Mouse (Mus musculus) MN1 (cell line): ENCODE measurements around the gene Anpep.

ENCODE experiments used
- DNase-seq: peaks from one replicate; pipeline ENCODE4 v3.0.0-alpha.2; 2016; ENCODE audit warnings: low spot score

Anpep gene

GRCm38 (mm10) chr7:79866294-79867000 lies 5.6 kb upstream of the Anpep start:
- no peak for DNase-seq

- no peak for DNase-seq
These were observed 935 bp upstream of the Anpep start for GRCm38 (mm10) chr7:79861794-79862193.

- DNase-seq, result peak; percentile 18
These were observed 1.8 kb downstream of the Anpep start for GRCm38 (mm10) chr7:79858956-79859630.

GRCm38 (mm10) chr7:79858202-79858934 lies 2.5 kb downstream of the Anpep start:
- no peak for DNase-seq

- no peak for DNase-seq
These were observed 4.6 kb downstream of the Anpep start for GRCm38 (mm10) chr7:79856305-79856704.

DNA sequence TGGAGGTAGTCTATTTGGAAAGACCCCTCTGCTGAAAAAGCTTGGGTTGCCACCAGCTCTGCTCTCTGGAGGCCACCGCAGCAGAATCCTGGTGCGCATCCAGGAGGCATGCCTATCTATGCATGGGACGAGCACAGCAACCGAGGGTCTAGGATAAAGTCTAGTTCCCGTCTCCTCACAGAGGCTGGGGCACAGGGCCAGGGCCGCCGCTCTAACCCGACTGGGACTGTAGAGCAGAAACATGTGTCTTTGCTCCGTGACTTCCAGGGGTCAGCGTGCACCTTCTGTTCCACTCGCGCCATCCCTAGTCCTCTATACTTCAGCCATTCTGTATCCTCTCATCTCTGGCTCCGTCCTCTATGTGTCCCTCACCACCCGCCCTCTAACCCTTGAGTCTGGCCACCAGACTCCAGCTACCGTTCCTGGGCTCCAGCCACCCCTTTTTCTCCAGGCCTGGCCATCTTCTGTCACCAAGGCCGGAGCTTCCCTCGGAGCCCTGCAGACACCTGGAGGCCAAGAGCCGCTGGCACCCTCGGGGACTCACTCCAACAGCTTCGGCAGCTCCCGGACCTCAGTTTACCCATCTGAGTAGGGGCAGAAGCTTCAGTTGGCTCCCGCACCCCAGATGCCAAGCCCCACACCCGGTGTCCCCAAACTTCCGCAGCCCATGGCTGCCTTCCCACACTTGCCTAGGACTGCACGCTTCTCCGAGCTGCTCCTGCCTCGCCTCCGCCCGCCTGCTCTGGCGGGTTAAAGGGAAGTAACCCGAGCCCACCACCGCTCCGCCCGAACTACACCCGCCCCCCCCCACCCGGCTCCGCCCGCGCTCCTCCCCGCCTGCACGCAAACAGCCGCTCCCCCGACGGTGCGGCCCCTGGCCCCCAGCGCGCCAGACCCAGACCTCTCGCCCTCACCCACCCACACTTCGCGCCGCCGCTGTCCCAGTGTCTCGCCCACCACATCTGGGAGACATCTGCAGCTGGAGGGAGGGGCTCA lies 13.1 kb downstream of the Anpep start:
- no peak for DNase-seq

- DNase-seq, result no peak
These were observed 14.5 kb downstream of the Anpep start for GRCm38 (mm10) chr7:79846342-79846741.

GRCm38 (mm10) chr7:79844090-79844802 lies 16.6 kb downstream of the Anpep start:
- DNase-seq, result no peak

DNA sequence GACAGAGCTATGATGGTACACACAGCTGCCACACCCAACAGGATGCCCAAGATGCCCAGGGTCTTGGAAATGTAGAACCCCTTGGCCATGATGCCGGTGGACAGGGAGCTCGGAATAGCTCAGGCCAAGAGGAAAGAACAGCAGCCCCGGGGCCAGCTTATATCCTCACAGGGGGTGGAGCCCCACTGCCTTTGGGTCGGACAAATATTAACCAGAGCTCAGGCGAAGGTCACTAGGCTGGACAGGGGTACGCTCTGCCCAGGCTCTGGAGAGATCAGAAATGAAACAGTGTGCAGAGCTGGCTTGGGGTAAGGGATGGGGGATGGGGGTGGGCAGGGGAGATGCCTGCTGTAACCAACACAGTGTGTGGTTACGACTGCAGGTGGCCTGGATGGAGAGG lies 18.7 kb downstream of the Anpep start:
- DNase-seq, result no peak

DNA sequence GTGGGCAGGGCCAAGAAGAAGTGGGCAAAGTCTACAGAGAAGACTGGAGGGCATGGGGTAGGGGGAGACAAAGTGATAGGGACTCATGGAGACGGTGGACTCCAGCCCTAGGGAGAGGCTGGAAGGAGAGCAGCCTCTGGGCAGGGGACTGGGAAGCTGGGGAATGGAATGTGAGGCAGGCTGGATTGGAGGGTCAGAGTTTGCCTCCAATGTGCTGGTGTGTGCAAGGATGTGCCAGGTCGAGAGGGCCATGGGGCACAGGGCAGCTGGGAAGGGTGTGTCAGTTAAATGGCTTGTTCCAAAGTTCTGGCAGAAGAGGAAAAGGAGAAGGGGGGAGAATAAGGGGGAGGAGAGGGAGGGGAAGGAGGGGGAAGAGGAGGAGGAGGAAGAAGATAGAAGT lies 23.6 kb downstream of the Anpep start:
- DNase-seq, result no peak

DNA sequence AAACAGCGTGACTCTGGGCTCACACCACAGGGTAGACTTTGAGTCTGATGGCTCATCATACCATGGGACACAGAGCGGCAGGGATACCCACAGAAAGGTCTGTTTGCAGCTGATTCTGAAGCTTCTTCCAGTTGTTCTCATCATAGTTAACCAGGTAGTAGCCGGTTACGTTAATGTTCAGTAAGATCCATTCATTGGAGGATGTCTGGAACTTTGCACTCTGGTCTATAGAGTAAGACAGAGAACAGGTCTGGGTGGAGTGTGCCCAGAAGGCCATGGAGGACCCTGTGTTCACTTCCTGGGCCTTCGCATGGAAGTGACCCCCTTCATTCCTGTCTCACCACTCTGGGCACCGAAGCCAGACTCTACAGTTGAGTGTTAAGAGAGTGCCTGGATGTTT lies 25.7 kb downstream of the Anpep start:
- no peak for DNase-seq

DNA sequence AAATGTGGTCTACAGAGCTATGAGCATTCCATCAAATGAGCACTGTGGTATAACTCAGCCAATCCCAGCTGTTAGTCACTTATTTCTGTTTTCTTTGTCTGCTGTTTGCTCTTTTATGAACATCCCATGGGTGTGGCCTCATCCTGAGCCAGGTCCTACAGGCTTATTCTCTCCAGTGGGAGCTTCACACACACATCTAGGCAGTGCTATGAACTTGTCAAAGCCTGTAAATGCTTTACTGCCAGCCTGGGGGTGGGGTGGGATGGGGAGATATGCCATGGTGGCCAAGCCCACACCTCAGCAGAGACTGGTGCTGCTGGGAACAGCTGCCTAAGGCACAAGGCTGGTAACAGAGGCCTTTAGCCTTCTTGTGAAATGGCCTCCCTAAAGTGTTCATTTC lies 27.9 kb downstream of the Anpep start:
- DNase-seq, result no peak

- no peak for DNase-seq
These were observed 29.3 kb downstream of the Anpep start for GRCm38 (mm10) chr7:79831585-79831984.

GRCm38 (mm10) chr7:79831145-79831544 lies 29.7 kb downstream of the Anpep start:
- no peak for DNase-seq

DNA sequence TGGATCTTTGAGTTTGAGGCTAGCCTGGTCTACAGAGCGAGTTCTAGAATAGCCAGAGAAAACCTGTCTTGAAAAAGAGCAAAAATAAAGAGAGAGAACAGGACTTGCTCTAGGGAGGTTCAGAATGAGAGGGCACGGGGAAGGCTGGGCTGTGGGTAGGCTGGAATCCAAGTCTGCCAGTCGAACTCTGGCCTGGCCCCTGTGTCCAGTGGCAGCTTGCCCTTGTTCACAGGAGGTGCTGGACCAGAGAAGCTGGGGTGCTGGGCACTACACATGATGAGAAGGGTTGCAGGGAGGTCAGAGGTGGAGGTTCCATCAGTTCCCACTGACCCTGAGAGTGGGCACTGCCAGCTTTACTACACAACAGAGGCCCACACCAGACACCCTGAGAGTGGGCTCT lies 32.5 kb downstream of the Anpep start:
- no peak for DNase-seq

DNA sequence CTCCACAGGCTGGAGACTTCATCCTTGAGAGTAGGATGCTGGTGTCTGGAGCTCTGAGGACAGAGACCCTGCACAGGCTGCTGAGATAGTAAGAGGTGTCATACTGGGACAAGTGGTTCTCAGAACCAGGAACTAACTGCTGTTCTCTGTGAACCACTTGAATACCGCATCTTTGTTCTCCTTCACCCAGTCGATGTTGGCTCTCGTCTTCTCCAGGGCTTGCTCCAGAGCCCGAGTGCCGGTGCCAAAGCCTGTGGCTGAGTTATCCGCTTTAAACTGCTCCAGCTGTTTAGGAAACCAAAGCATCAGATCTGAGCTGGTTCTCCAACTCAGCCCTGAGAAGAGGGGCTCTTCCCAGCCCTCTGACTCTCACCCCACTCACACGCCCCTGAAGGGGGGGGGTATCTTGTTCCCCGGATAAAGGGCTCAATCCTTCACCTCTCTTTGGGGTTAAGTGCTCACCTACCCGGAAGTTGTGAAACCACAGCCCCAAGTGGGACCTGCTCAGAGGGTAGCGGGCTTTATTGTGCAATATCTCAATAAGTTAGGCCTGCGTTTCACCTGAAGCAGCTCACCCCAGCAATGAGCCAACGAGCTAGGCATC lies 38.7 kb downstream of the Anpep start:
- DNase-seq, result no peak

- DNase-seq, result no peak
These were observed 40.9 kb downstream of the Anpep start for GRCm38 (mm10) chr7:79819996-79820395.

DNA sequence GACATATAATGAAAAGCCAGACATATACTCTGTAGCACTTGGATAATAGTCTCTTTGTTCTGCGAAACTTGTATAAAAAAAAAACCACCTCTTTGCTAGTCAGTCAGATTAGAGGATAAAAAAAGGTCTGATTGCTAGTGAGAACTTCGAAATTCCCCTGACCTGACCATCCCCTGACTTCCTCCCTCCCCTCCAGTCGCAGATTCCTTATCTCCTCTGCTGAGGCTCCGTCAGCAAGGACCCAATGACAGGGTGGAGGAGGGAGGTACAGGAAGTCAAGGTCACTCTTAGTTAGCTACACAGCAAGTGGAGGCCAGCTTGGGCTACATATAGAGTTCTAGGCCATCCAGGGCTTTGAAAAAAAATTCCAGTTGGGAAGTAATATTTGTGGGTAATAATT lies 41.3 kb downstream of the Anpep start:
- no peak for DNase-seq

- DNase-seq, result no peak
These were observed 42.5 kb downstream of the Anpep start for GRCm38 (mm10) chr7:79818321-79818720.

GRCm38 (mm10) chr7:79813409-79813808 lies 47.5 kb downstream of the Anpep start:
- DNase-seq, result no peak
